28 mouse cellular contexts compared by ENCODE assay signal in the genomic region with DNA sequence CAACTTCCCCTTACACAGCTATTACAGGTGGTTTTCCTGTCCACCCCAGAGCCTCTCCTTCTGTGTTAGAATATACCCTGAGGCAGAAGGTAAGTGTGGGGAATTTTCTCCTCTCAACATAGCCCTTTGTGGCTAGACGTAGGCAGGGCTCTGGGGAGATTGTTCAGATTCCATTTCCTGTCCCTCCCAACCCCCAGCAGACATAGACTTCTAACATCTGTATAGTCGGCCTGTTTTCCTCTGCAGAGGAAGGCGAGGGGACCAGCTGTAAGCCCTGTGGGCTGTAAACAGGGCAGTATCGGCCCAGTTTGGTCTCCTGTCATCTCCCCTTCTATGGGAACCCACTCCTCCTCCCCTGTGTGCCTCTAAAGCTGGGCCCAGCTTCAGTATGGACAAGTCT. TPM values are rescaled to one million over a fixed set of nuclear protein-coding genes. Genes with fewer than 3 reads are reported as not detected.
DNase-seq lines count a peak whose midpoint lies in the region; ATAC-seq and TF ChIP-seq lines count a peak whose summit lies in the region.
"Had no signal": no experiment of that assay in that cellular context is flagged by ENCODE, and none has a peak within 500 bp of the region (broad histone marks: within the 10 kb centered on the region; RNA-seq: fewer than 3 reads in every experiment).

No protein-coding gene starts in this region.

- DNase-seq in intestine, embryonic 14.5 days (ENCODE audit: low spot score): peak; percentile 37
- DNase-seq in CD4-positive, CD25-positive, alpha-beta regulatory T cell, adult 2 months (ENCODE audit: low read depth, low spot score): peak; percentile 58
- DNase-seq in thymus, postnatal 4 days: peak; percentile 26
- DNase-seq in left cerebral cortex, postnatal 14 days (ENCODE audit: low spot score in 2 of 2): no peak
- DNase-seq in gastrocnemius, postnatal 4 days (ENCODE audit: low spot score in 2 of 2): no peak
- DNase-seq: adrenal gland, adult 2 months; cerebellum, adult 11 months; cerebellum, postnatal 10 days; embryo, embryonic 11 days; gastrocnemius, postnatal 36 days; heart, postnatal 10 days; kidney, adult 8-10 months; kidney, postnatal 14 days had no signal

- no peak for ATAC-seq in intestine, embryonic 14.5 days (replicated peaks; ENCODE audit: low FRiP score, low TSS enrichment, low read depth)
- no peak for ATAC-seq in intestine, postnatal 0 days
- peak; percentile 36 for ATAC-seq in common myeloid progenitor, adult 5-6 weeks (replicated peaks; ENCODE audit: low read depth, poor library complexity, severe bottlenecking)
- ATAC-seq: forebrain, embryonic 13.5 days had no signal

- no peaks in the 10 kb centered on the region for H3K36me3 ChIP-seq in intestine, embryonic 14.5 days (ENCODE audit: control insufficient read depth, insufficient read depth, low read length)
- H3K36me3 ChIP-seq in intestine, postnatal 0 days (ENCODE audit: control insufficient read depth, insufficient read depth): peaks cover 39% of the 10 kb centered on the region
- H3K36me3 ChIP-seq: embryonic facial prominence, embryonic 13.5 days; heart, embryonic 12.5 days; midbrain, embryonic 12.5 days had no signal

- H3K4me2 ChIP-seq in intestine, embryonic 14.5 days (ENCODE audit: low read length): no peak overlapping the region
- no peak overlapping the region for H3K4me2 ChIP-seq in intestine, postnatal 0 days (replicated peaks; ENCODE audit: low read depth)
- H3K4me2 ChIP-seq: embryonic facial prominence, embryonic 13.5 days; forebrain, embryonic 13.5 days; heart, embryonic 12.5 days; midbrain, embryonic 12.5 days had no signal

- no peaks in the 10 kb centered on the region for H3K27me3 ChIP-seq in intestine, embryonic 14.5 days (replicated peaks; ENCODE audit: control insufficient read depth, insufficient read depth, low read length)
- no peaks in the 10 kb centered on the region for H3K27me3 ChIP-seq in intestine, postnatal 0 days (replicated peaks; ENCODE audit: control insufficient read depth, insufficient read depth, low read length)
- H3K27me3 ChIP-seq: embryonic facial prominence, embryonic 13.5 days; forebrain, embryonic 13.5 days; midbrain, embryonic 12.5 days had no signal

- intact Hi-C loops in left cerebral cortex, postnatal 14 days (cut with DNase I): no loop called here

- no peak for TF ChIP-seq CTCF in intestine, postnatal 0 days (IDR thresholded peaks at IDR 0.05; ENCODE audit: low read depth)

- 48% methylated on average over 4 of the region's 4 CpGs for WGBS in intestine, embryonic 14.5 days
- 55% methylated on average over 4 of the region's 4 CpGs for WGBS in intestine, postnatal 0 days

- no peak overlapping the region for H3K9ac ChIP-seq in intestine, embryonic 14.5 days (ENCODE audit: low read length)
- no peak overlapping the region for H3K9ac ChIP-seq in intestine, postnatal 0 days (ENCODE audit: low read depth, low read length)
- H3K9ac ChIP-seq: embryonic facial prominence, embryonic 13.5 days; forebrain, embryonic 13.5 days; heart, embryonic 12.5 days; midbrain, embryonic 12.5 days had no signal

- H3K4me3 ChIP-seq in intestine, embryonic 14.5 days (ENCODE audit: low read depth, low read length): no peak overlapping the region
- no peak overlapping the region for H3K4me3 ChIP-seq in intestine, postnatal 0 days (ENCODE audit: low read depth, low read length)
- H3K4me3 ChIP-seq: embryonic facial prominence, embryonic 13.5 days; erythroblast, embryonic 14.5 days; forebrain, embryonic 13.5 days; heart, embryonic 12.5 days; midbrain, embryonic 12.5 days had no signal

- no peak overlapping the region for H3K27ac ChIP-seq in intestine, embryonic 14.5 days (ENCODE audit: low read depth)
- no peak overlapping the region for H3K27ac ChIP-seq in intestine, postnatal 0 days (ENCODE audit: low read depth, low read length)
- H3K27ac ChIP-seq: embryonic facial prominence, embryonic 13.5 days; forebrain, embryonic 13.5 days; midbrain, embryonic 12.5 days had no signal

- H3K9me3 ChIP-seq in intestine, embryonic 14.5 days (ENCODE audit: control insufficient read depth, low read length): no peaks in the 10 kb centered on the region
- no peaks in the 10 kb centered on the region for H3K9me3 ChIP-seq in intestine, postnatal 0 days (ENCODE audit: control insufficient read depth)
- H3K9me3 ChIP-seq: embryonic facial prominence, embryonic 13.5 days; forebrain, embryonic 13.5 days; heart, embryonic 12.5 days; midbrain, embryonic 12.5 days had no signal

- H3K4me1 ChIP-seq in intestine, embryonic 14.5 days (replicated peaks; ENCODE audit: control insufficient read depth, insufficient read depth, low read length): no peaks in the 10 kb centered on the region
- H3K4me1 ChIP-seq in intestine, postnatal 0 days (replicated peaks; ENCODE audit: control insufficient read depth, insufficient read depth, low read length): 0 out of 2 replicates have a peak, but pooled peaks cover 4% of the 10 kb centered on the region
- H3K4me1 ChIP-seq: forebrain, embryonic 13.5 days; heart, embryonic 12.5 days; midbrain, embryonic 12.5 days had no signal

RNA-seq across cellular contexts. Expression of gene Clrn3, which starts 11.3 kb away (rescaled TPM):
- polyA plus RNA-seq in intestine, embryonic 14.5 days (2014; fragmentation: Nextera tagmentation; extraction: Ambion mirVana): 16.8 and 18.9 TPM in 2 replicates
- 61.7 and 63.6 TPM in 2 replicates for polyA plus RNA-seq in intestine, postnatal 0 days (2015; fragmentation: Nextera tagmentation; extraction: Ambion mirVana)
- not detected in 2 replicates for total RNA-seq in common myeloid progenitor, adult 5-6 weeks (2017)
- total RNA-seq in left cerebral cortex, postnatal 14 days (2021): not detected
- not detected for total RNA-seq in gastrocnemius, postnatal 4 days (2021)
- total RNA-seq: adrenal gland, adult 2 months; gastrocnemius, adult 18-20 months; gastrocnemius, postnatal 36 days; heart, postnatal 10 days; layer of hippocampus, adult 18-20 months; layer of hippocampus, postnatal 25 days; liver, adult 2 months; neutrophil, adult 5-6 weeks had no signal
- polyA plus RNA-seq: adrenal gland, adult 2 months; embryonic facial prominence, embryonic 13.5 days; erythroblast, embryonic 14.5 days; forebrain, embryonic 13.5 days; heart, embryonic 12.5 days; hindbrain, embryonic 11.5 days; limb, embryonic 11.5 days; lung, embryonic 16.5 days; midbrain, embryonic 12.5 days had no signal

RNA-seq across cellular contexts. Expression of gene Ptpre, which starts 20.1 kb away (rescaled TPM):
- polyA plus RNA-seq in intestine, embryonic 14.5 days (2014; fragmentation: Nextera tagmentation; extraction: Ambion mirVana): 1.9 and 2.3 TPM in 2 replicates
- 4.7 and 5.2 TPM in 2 replicates for polyA plus RNA-seq in intestine, postnatal 0 days (2015; fragmentation: Nextera tagmentation; extraction: Ambion mirVana)
- total RNA-seq in common myeloid progenitor, adult 5-6 weeks (2017): 80.7 and 86.9 TPM in 2 replicates
- 10 to 100 TPM; 23.7 to 31.2 TPM for total RNA-seq in left cerebral cortex, postnatal 14 days (2021)
- total RNA-seq in gastrocnemius, postnatal 4 days (2021): 10 to 100 TPM in 1 of 2 experiments, 1 to 10 TPM in 1; 9.2 to 10.3 TPM

Comparison
In these comparisons a context has a peak if more than half of its experiments do, and no peak if none do; other contexts are left out.
1. DNase-seq: peak in intestine, embryonic 14.5 days (single experiment), CD4-positive, CD25-positive, alpha-beta regulatory T cell, adult 2 months (single experiment) and thymus, postnatal 4 days (single experiment); none in left cerebral cortex, postnatal 14 days (0 of 2) and gastrocnemius, postnatal 4 days (0 of 2).